Mouse (Mus musculus): ENCODE data around the gene Ston1.

DNA sequence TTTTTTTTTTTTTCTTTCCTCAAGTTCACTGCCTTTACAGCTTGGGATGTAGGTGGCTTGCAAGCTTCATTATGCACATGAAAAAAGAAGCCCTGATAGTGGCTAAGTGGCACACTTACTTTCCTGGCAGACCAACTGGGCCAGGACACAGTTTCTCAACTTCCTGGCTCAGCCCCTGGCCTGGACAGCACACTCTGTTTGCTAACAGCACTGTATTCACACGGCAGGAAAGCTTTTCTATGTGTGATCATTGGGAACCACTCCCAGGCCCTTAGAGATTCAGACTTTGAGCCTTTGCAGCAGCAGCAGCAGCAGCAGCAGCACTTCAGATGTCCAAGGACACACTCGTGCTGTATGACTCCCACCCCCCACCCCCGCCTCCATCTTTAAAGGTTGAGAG is 16.8 kb downstream of the Ston1 start:
- TF ChIP-seq USF1 (IDR thresholded peaks at IDR 0.05; ENCODE audit: low read depth) (no peak), CTCF (IDR thresholded peaks at IDR 0.05; ENCODE audit: control insufficient read depth, insufficient read depth, insufficient read length) (no peak), MYOD1 (IDR thresholded peaks at IDR 0.05; ENCODE audit: control insufficient read depth, insufficient read length, low read depth) (no peak), CEBPB (IDR thresholded peaks at IDR 0.05; ENCODE audit: low read depth) (no peak), MYOG (IDR thresholded peaks at IDR 0.05; ENCODE audit: control insufficient read depth, extremely low read depth, insufficient read length) (no peak), FOSL1 (IDR thresholded peaks at IDR 0.05; ENCODE audit: insufficient read depth, low read length, poor library complexity, severe bottlenecking) (no peak)

Data from C2C12 (cell line).